Mouse (Mus musculus) MEL (cell line): ENCODE results near the gene Serping1.
A peak's percentile ranks its signal among the peaks of the same experiment; 100 is the strongest.

Experiments used
- CHD2 ChIP-seq: IDR thresholded peaks from 2 replicates; pipeline ENCODE4 v1.6.1; 2011; ENCODE audit warnings: low read length, improper control_type of control experiment
- CTCF ChIP-seq, 3 experiments: IDR thresholded peaks in 2 of 3; conservative IDR thresholded peaks in 1 of 3; 2 replicates each; pipeline ENCODE4 v1.5.1; 2011 to 2012; ENCODE audit warnings: low read length in 3 of 3, low read depth in 2 of 3, mild to moderate bottlenecking in 2 of 3, improper control_type of control experiment in 1 of 3, inconsistent platforms in 1 of 3, mixed read lengths in 1 of 3, moderate library complexity in 1 of 3; ENCODE audit not compliant: control insufficient read depth in 1 of 3, insufficient read depth in 1 of 3, poor library complexity in 1 of 3, severe bottlenecking in 1 of 3
- E2F4 ChIP-seq: IDR thresholded peaks from 2 replicates; pipeline ENCODE4 v1.6.1; 2011; ENCODE audit warnings: low read depth, low read length, improper control_type of control experiment, borderline replicate concordance
- EP300 ChIP-seq, 2 experiments: IDR thresholded peaks; 2 replicates each; pipeline ENCODE4 v1.6.1; 2011; ENCODE audit warnings: improper control_type of control experiment in 2 of 2, low read length in 2 of 2, low read depth in 1 of 2, mild to moderate bottlenecking in 1 of 2
- HCFC1 ChIP-seq: IDR thresholded peaks from 2 replicates; pipeline ENCODE4 v1.6.1; 2012; ENCODE audit warnings: low read depth, mild to moderate bottlenecking, inconsistent platforms, low read length, improper control_type of control experiment, moderate library complexity
- JUND ChIP-seq: IDR thresholded peaks from 2 replicates; pipeline ENCODE4 v1.6.1; 2011; ENCODE audit warnings: low read depth, mild to moderate bottlenecking, improper control_type of control experiment, low read length
- KAT2A ChIP-seq: conservative IDR thresholded peaks from 2 replicates; pipeline ENCODE4 v1.6.1; 2012; ENCODE audit warnings: low read depth, low read length, improper control_type of control experiment, inconsistent platforms
- POLR2A ChIP-seq, 2 experiments: IDR thresholded peaks; 2 replicates each; pipeline ENCODE4 v1.6.1; 2011 to 2012; ENCODE audit warnings: low read length in 2 of 2, mild to moderate bottlenecking in 2 of 2, control low read depth in 1 of 2, improper control_type of control experiment in 1 of 2, low read depth in 1 of 2, moderate library complexity in 1 of 2; ENCODE audit not compliant: control insufficient read depth in 1 of 2, insufficient read depth in 1 of 2, poor library complexity in 1 of 2
- POLR2AphosphoS2 ChIP-seq: IDR thresholded peaks from 2 replicates; pipeline ENCODE4 v1.6.1; 2011; ENCODE audit warnings: low read length, improper control_type of control experiment
- TCF12 ChIP-seq: IDR thresholded peaks from 2 replicates; pipeline ENCODE4 v1.6.1; 2014; ENCODE audit warnings: low read depth, mild to moderate bottlenecking, inconsistent platforms, low read length, improper control_type of control experiment, moderate library complexity
- USF1 ChIP-seq: IDR thresholded peaks from 2 replicates; pipeline ENCODE4 v1.6.1; 2014; ENCODE audit warnings: low read depth, mild to moderate bottlenecking, inconsistent platforms, low read length, improper control_type of control experiment, moderate library complexity
- USF2 ChIP-seq, 2 experiments: IDR thresholded peaks; 2 replicates each; pipeline ENCODE4 v1.6.1; 2011 to 2012; ENCODE audit warnings: improper control_type of control experiment in 2 of 2, low read length in 2 of 2, borderline replicate concordance in 1 of 2, inconsistent platforms in 1 of 2, low read depth in 1 of 2, mild to moderate bottlenecking in 1 of 2; ENCODE audit not compliant: insufficient read depth in 1 of 2
- ZC3H11A ChIP-seq: IDR thresholded peaks from 2 replicates; pipeline ENCODE4 v1.6.1; 2012; ENCODE audit warnings: low read depth, mild to moderate bottlenecking, inconsistent platforms, low read length, improper control_type of control experiment

- TF ChIP-seq CTCF (IDR thresholded peaks at IDR 0.05 in 2 of 3, conservative IDR thresholded peaks at IDR 0.05 in 1 of 3; ENCODE audit: control insufficient read depth in 1 of 3, insufficient read depth in 1 of 3, low read depth in 2 of 3, low read length in 3 of 3, poor library complexity in 1 of 3, severe bottlenecking in 1 of 3) (peak; percentile 82 to 98 (median 88)), CHD2 (no peak), ZC3H11A (peak; percentile 64), HCFC1 (peak; percentile 16; the same call in 1 of the 2 replicates), E2F4 (no peak), POLR2A (IDR thresholded peaks at IDR 0.05; ENCODE audit: control insufficient read depth in 1 of 2, insufficient read depth in 1 of 2, low read depth in 1 of 2, low read length in 2 of 2, poor library complexity in 1 of 2) (no peak), POLR2AphosphoS2 (no peak), KAT2A (no peak), EP300 (IDR thresholded peaks at IDR 0.05; ENCODE audit: low read depth in 1 of 2, low read length in 2 of 2) (no peak), JUND (no peak), USF2 (IDR thresholded peaks at IDR 0.05; ENCODE audit: borderline replicate concordance in 1 of 2, insufficient read depth in 1 of 2, low read depth in 1 of 2, low read length in 2 of 2) (no peak), TCF12 (no peak), USF1 (0 out of 2 replicates have a peak, but pooled peaks have one; percentile 23)
These were observed 22.7 kb upstream of the Serping1 start for GRCm38 (mm10) chr2:84797833-84798492.
